Mouse (Mus musculus) lung, adult 2 months (tissue): ENCODE results near the gene Hpcal1. TPM values are rescaled to one million over a fixed set of nuclear protein-coding genes. Genes with fewer than 3 reads are reported as not detected.
A peak's percentile ranks its signal among the peaks of the same experiment; 100 is the strongest.
"Not testable (repeated sequence)": the region's sequence is repeated elsewhere in the genome, so short reads cannot be mapped to it uniquely, and the experiment has no call there.

Experiments
- DNase-seq: peaks from one replicate; pipeline ENCODE4 v3.0.0; 2022
- H3K4me1 ChIP-seq: fragments of 200-500 bp; 2 replicates; pipeline ENCODE4 v1.6.1; 2011; ENCODE audit warnings: low read length; ENCODE audit not compliant: control insufficient read depth, insufficient read depth
- H3K4me3 ChIP-seq: fragments of 200-500 bp; replicated peaks from 2 replicates; pipeline ENCODE3; 2011; ENCODE audit warnings: low read depth, mild to moderate bottlenecking, control low read depth, low read length; ENCODE audit errors: extremely low read depth
- CTCF ChIP-seq: fragments of 200-500 bp; IDR thresholded peaks from 2 replicates; pipeline ENCODE4 v1.5.1; 2011; ENCODE audit warnings: mild to moderate bottlenecking, low read length, control low read depth; ENCODE audit not compliant: insufficient read depth
- POLR2A ChIP-seq: fragments of 200-500 bp; IDR thresholded peaks from 2 replicates; pipeline ENCODE4 v1.6.1; 2011; ENCODE audit warnings: low read depth, mild to moderate bottlenecking, control low read depth, low read length, borderline replicate concordance; ENCODE audit errors: extremely low read depth
- WGBS: fragments of 180-500 bp; shearing (Covaris S2); methylation state at CpG from one replicate; pipeline ENCODE4 v1.1.7; 2018; 5-methylcytosine and 5-hydroxymethylcytosine counted together
- polyA plus RNA-seq: library from polyadenylated mRNA; depleted of rRNA; stranded (reverse); fragments of >200 nt; gene quantifications from 2 replicates; pipeline ENCODE4 v1.2.3, GENCODE M21; 2012

Gene Hpcal1
- polyA plus RNA-seq, 1 experiment = 222 TPM

DNA sequence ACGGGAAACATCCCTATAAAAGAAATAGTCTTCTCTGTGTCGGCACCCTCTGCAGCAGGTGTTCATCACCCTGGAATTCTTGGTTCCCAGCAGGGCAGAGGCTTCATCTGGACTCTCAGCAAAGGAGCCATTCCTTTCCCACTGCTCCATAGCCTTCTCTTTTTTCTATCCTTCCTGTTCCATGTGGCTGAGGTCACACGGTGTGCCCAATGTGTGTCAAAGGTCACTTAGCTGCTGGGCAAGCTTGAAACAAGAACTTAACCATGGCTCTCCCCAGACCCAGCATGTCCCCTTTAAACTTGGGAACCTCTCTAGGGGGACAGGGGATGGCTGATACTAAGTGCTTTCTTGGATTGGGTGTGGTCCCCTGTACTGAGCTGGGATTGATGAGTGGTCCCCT lies 73.3 kb downstream of the Hpcal1 start:
- peaks cover 28% of the 10 kb centered on the region for H3K4me1 ChIP-seq
- H3K4me3 ChIP-seq = no peak overlapping the region
- DNase-seq = no peak
- WGBS = 70% methylated on average over 3 of the region's 3 CpGs
- no peak for TF ChIP-seq CTCF

DNA sequence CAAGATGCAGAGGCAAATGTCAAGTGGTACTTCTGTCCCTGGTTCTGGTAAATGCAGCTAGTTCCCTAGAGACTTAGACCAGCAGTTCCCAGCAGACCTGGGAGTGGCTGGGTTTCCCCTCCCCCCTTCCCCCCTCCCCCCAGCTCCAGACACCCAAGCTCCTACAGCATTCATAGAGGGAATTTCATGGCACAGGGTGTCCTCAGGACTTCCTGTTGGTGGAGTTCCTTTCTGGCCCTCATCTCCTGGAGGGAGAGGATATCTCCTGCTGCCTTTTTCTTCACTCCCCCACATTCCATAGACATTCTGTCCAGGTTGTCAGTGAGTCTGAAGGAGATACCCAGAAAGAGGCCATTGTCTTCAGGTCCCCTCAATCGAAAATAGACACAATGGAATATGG lies 76.9 kb downstream of the Hpcal1 start:
- DNase-seq, H3K4me3 ChIP-seq: not testable (repeated sequence)
- peaks cover 49% of the 10 kb centered on the region for H3K4me1 ChIP-seq
- WGBS = 29% methylated on average over 1 of the region's 1 CpGs

DNA sequence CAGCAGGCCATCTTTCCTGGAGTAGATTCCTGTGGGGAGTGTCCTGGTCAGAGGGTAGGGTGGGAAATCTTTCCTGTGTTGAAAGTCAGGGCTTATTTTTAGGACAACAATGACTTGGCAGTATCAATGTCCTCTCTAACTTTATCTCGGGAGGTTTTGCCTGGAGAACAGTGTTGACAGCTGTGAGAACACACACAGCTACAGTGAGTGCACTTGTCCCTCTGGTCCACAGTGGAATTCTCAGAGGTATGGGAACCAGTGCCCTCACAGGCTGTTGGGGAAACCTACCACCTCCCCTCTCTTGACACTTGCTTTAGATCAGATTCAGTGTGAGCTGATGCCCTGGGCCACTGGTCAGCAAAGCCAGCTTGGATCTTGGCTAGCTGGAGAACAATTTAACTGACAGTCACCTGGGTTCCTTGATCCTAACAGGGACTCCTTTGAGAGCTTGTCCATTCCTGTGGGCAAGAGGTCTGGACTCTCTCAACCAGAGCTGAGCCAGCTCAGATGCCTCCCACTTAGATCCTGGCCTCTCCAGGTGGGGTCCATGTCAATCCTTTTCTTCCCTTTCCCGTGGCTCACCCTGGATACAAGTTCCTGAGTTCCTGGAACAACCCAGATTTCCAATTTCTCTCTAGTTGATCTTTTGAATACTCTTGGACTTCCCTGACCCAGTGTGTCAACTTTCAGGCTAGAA lies 79.0 kb downstream of the Hpcal1 start:
- no peak for DNase-seq
- 26% methylated on average over 2 of the region's 2 CpGs for WGBS
- TF ChIP-seq CTCF = no peak
- TF ChIP-seq POLR2A = peak; percentile 19; the same call in 1 of the 2 replicates
- Histone ChIP-seq H3K4me1 (peaks cover 35% of the 10 kb centered on the region), H3K4me3 (no peak overlapping the region)

DNA sequence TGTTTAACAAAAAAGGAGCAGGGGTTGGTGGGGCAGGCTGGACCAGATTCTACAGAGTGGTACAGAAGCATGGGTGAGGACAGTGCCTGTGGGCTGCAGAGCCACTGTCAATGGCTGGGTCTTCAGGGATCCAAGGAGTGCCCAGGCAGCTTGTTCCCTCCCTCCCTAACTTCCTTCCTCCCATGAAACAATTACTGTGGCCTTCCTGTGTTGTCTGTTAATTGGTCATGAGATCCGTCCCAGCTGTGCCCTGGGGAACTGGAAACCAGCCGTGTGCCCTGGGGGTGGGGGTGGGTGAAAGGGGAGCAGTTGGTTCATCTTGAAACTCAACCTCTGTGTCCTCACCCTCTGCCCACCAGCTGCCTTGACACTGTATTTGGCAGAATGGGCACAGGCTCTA lies 79.9 kb downstream of the Hpcal1 start:
- no peak for DNase-seq
- WGBS = 25% methylated on average over 2 of the region's 2 CpGs
- Histone ChIP-seq H3K4me3 (no peak overlapping the region), H3K4me1 (peaks cover 27% of the 10 kb centered on the region)
- TF ChIP-seq POLR2A (peak; percentile 80; the same call in 1 of the 2 replicates), CTCF (no peak)

DNA sequence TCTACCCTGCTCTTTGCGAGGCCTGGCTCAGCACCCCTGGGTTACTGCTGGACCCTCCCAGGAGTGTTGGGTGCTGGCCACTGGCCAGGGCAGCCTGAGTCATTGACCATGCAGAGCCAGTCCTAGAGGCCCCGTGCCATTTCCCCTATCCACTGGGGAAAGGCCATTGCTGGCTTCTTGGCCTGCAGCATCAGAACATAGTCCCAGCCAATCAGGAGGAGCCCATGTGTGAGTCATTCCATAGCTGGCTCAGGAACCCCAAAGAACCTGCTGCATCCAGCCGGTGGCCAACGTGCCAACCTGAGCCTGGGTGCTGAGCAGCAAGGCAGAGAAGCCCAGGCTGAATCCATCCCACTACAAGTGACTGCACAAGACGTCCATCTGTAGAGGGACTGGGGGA lies 83.1 kb downstream of the Hpcal1 start:
- H3K4me3 ChIP-seq = not testable (repeated sequence)
- 28% methylated on average over 5 of the region's 5 CpGs for WGBS
- DNase-seq = peak; percentile 31
- H3K4me1 ChIP-seq = peaks cover 29% of the 10 kb centered on the region

DNA sequence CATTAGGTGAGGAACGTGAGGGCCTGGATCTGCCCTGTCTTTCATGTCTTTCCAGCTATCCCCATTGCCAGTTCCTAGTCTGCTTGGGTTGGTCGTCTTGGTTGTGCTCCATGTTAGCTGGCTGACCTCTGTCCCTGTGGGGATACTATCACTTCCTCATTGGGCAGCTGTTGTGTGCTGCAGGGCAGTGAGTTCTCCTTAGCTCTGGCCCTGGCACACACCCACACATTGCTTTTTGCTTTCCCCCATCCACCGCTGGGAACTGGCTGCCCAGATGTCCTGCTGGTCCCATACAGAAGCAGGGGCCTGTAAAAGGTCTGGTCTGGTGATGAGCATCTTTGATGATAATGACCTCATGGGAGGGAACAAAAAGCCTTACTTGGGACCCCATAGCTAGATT lies 84.2 kb downstream of the Hpcal1 start:
- DNase-seq = not testable (repeated sequence)
- 52% methylated on average over 3 of the region's 3 CpGs for WGBS

DNA sequence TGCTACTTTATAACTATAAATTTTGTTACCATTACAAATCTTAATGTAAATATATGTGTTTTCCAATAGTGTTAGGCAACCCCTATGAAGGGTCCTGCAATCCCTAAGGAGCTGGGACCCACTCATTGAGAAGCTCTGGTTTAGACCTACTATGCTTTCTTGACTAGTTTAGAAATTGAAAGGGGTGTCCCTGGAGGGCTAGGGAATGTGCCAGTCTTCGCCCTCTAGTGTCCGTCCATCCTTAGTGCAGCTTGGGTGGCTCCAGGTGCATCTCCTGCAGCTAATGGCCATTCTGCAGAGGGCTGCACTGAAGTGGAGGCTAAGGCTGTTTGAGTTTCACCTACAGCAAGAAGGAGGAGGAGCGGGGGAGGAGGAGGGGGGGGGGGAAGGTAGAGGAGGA lies 87.7 kb downstream of the Hpcal1 start:
- H3K4me1 ChIP-seq = peaks cover 7% of the 10 kb centered on the region
- WGBS = 20% methylated on average over 2 of the region's 3 CpGs
- no peak for TF ChIP-seq POLR2A
- peak; percentile 86 for TF ChIP-seq CTCF
- DNase-seq = peak; percentile 31
- H3K4me3 ChIP-seq = no peak overlapping the region

More for the DNA sequence above, 84.2 kb downstream of the Hpcal1 start:
- peaks cover 21% of the 10 kb centered on the region for H3K4me1 ChIP-seq
- H3K4me3 ChIP-seq = not testable (repeated sequence)

DNA sequence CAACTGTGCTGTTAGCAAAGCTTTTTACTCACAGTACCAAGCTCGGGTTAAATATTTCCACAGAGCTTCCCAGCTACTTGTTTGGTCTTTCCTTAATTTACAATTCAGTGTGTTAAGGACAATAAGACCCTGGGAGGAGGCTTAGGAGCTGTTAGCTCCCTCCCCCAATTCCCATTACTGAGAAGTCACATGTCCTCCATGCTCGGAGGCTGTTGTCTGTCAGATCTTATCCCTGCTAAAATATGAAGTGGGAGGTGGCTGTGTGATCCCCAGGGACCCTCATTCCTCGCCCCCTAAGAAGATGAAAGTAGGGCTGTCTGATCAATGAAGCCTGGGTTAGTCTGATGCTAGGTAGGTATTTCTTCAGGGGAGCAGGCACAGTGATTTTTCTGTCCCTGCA lies 88.4 kb downstream of the Hpcal1 start:
- Histone ChIP-seq H3K4me1 (peaks cover 7% of the 10 kb centered on the region), H3K4me3 (no peak overlapping the region)
- TF ChIP-seq CTCF (no peak), POLR2A (no peak)
- 47% methylated on average over 3 of the region's 3 CpGs for WGBS
- no peak for DNase-seq

DNA sequence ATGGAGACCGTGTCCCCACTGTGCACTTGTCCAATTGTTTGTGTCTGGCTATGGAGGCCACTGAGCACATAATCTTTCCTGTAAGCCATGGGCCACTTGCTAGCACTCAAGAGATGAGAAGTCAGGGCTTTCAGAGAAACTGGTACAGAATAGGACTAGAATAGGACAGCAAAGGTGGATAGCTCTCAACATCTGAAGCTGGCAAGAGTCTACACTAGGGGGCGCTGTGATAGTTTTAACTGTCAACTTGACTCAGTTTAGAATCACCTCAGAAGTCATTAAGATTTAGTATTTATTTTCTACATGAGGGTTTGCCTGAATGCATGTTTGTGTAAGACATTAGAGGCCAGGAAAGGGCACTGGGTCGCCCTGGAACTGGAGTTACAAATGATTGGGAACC lies 98.8 kb downstream of the Hpcal1 start:
- DNase-seq = no peak
- TF ChIP-seq POLR2A = no peak
- no peak for TF ChIP-seq CTCF
- H3K4me3 ChIP-seq = no peak overlapping the region
- 63% methylated on average over 3 of the region's 3 CpGs for WGBS
- H3K4me1 ChIP-seq = no peaks in the 10 kb centered on the region

DNA sequence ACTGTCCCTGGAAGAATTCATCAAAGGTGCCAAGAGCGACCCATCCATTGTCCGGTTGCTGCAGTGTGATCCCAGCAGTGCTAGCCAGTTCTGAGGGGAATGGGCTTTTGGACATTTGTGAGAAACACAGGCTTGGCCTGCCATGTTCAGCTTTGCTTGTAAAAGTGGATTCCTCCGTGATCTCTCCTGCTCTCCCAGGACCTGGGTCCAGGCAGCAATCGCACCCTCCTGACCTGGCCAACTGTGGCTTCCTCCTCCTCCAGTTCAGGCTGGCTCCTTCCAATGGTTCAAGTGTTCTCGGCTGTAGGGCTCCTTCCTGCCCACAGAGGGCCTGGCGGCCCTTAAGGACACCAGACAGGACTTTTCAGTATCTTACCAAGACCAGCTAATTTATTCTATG lies 100.5 kb downstream of the Hpcal1 start:
- H3K4me1 ChIP-seq = no peaks in the 10 kb centered on the region
- WGBS = 93% methylated on average over 6 of the region's 6 CpGs
- TF ChIP-seq CTCF = no peak
- TF ChIP-seq POLR2A = no peak
- DNase-seq = no peak
- no peak overlapping the region for H3K4me3 ChIP-seq

DNA sequence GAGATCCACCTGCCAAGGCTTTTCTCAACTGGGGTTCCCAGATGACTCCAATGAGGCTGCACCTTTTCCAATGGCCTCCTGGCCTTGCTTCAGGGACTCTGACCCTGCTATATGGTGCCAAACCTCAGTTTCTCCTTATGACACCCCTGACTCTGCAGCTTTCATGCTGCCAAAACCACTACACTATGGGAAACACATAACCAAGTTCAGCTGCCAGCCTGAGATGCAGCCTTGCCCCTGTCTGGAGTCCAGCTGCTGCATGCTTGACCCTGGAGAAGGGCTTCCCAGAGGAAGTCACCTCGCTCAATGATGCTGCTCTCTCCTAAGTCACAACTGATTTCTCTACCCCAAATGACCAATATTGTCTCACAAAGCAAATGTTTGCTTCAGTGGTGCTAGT lies 102.1 kb downstream of the Hpcal1 start:
- TF ChIP-seq CTCF = no peak
- TF ChIP-seq POLR2A = no peak
- Histone ChIP-seq H3K4me3 (no peak overlapping the region), H3K4me1 (no peaks in the 10 kb centered on the region)
- 91% methylated on average over 1 of the region's 1 CpGs for WGBS
- no peak for DNase-seq
